Mouse (Mus musculus) layer of hippocampus, adult 2 months (tissue): Measurements from ENCODE around the gene Rex1bd. TPM values are rescaled to one million over a fixed set of nuclear protein-coding genes. Genes with fewer than 3 reads are reported as not detected.
A peak's percentile ranks its signal among the peaks of the same experiment; 100 is the strongest.

ENCODE experiments used
- DNase-seq, 2 experiments: peaks; one replicate each; pipeline ENCODE4 v3.0.0; 2022; ENCODE audit warnings: low spot score in 2 of 2
- H3K27ac ChIP-seq: fragments of 200-600 bp; 2 replicates; pipeline ENCODE4 v1.8.1; 2022
- H3K4me3 ChIP-seq: fragments of 200-600 bp; 2 replicates; pipeline ENCODE4 v1.8.1; 2022; ENCODE audit warnings: mild to moderate bottlenecking
- CTCF ChIP-seq: fragments of 200-600 bp; conservative IDR thresholded peaks from 2 replicates; pipeline ENCODE4 v1.8.1; 2022; ENCODE audit warnings: antibody characterized with exemption, mild to moderate bottlenecking, moderate library complexity
- long read RNA-seq, 2 experiments: library from polyadenylated mRNA; stranded (forward); transcript quantifications; one replicate each; pipeline ENCODE4 v2.0.0; 2021; ENCODE audit warnings: borderline mapping rate in 2 of 2
- total RNA-seq, 2 experiments: library from RNA; stranded (reverse); gene quantifications; 2 replicates each; pipeline ENCODE4 v1.2.3; 2021

The Rex1bd gene
- 10 to 100 TPM; 93.9 to 98.1 TPM for total RNA-seq
- long read RNA-seq, experiment 1, transcript Rex1bd-207 (3 exons, 542 nt), result major isoform, 83 of 133 reads
- long read RNA-seq, experiment 1, transcript Rex1bd-204 (4 exons, 632 nt), result minor isoform, 5 of 133 reads
- long read RNA-seq, experiment 1, transcript Rex1bd-205 (4 exons, 725 nt), result minor isoform, 9 of 133 reads
- long read RNA-seq, experiment 1, transcript Rex1bd-201 (5 exons, 671 nt), result minor isoform, 26 of 133 reads
- long read RNA-seq, experiment 1, partial matches to known transcripts, result 4 of 133 reads
- long read RNA-seq, experiment 1, other reads (novel, unspliced or antisense), result 4 of 133 reads
- long read RNA-seq, experiment 2, transcript Rex1bd-201 (5 exons, 671 nt), result minor isoform, 29 of 172 reads
- long read RNA-seq, experiment 2, transcript Rex1bd-205 (4 exons, 725 nt), result minor isoform, 9 of 172 reads
- long read RNA-seq, experiment 2, transcript Rex1bd-207 (3 exons, 542 nt), result major isoform, 110 of 172 reads
- long read RNA-seq, experiment 2, transcript Rex1bd-204 (4 exons, 632 nt), result minor isoform, 11 of 172 reads
- long read RNA-seq, experiment 2, partial matches to known transcripts, result 6 of 172 reads
- long read RNA-seq, experiment 2, other reads (novel, unspliced or antisense), result 6 of 172 reads

- DNase-seq, result peak; percentile 92 to 94
- H3K27ac ChIP-seq, result peak within 1 kb of the TSS; percentile 99
- TF ChIP-seq CTCF, result peak; percentile 88
- peak within 1 kb of the TSS; percentile 68 for H3K4me3 ChIP-seq
Measured at GRCm38 (mm10) chr8:70506328-70507026, at the start of gene Rex1bd. Rex1bd (minus strand) TSS chr8:70506752.

DNA sequence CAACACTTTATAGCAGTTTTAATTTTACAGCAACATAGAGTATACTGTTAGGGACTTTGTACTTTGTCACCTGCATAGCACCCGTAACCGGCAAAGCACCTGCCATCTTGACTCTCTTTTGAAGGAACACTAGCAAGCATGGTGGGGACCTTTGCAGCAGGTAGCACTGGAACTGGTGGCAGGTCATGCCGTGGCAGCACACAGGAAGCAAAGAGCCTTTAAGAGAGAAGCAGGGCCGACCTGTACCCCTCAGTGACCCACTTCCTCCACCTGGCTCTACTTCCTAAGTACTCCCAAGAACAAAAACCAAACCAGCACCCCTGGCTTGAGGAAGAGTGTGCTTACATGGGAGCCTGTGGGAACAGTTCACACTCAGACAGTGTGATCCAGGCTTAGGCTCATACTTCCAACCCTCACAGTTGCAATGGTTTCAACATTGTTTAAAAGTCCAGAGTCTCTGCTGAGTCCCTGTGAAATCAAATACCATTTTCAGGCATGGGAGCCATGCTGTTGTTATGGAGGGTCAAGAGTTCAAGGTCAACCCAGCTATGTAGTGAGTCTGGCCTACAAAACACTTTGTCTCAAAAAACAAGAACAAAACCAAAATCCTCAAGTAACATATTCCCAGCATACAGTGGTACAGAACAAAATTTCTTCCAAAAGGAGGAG lies 48.7 kb upstream of the Rex1bd start:
- no peak for TF ChIP-seq CTCF
- H3K27ac ChIP-seq, result no peak overlapping the region
- DNase-seq, result no peak
- H3K4me3 ChIP-seq, result no peak overlapping the region

- no peak overlapping the region for H3K4me3 ChIP-seq
- DNase-seq, result no peak
- TF ChIP-seq CTCF, result no peak
- peak overlapping the region; percentile 73 for H3K27ac ChIP-seq
Measured at GRCm38 (mm10) chr8:70553740-70554139, 47.2 kb upstream of the Rex1bd start.

GRCm38 (mm10) chr8:70552836-70553235 lies 46.3 kb upstream of the Rex1bd start:
- H3K27ac ChIP-seq, result peak overlapping the region; percentile 73
- no peak overlapping the region for H3K4me3 ChIP-seq
- no peak for DNase-seq
- no peak for TF ChIP-seq CTCF

GRCm38 (mm10) chr8:70551558-70552161 lies 45.1 kb upstream of the Rex1bd start:
- H3K4me3 ChIP-seq, result no peak overlapping the region; the same call in 1 of the 2 replicates
- no peak for DNase-seq
- no peak for TF ChIP-seq CTCF
- peak overlapping the region; percentile 73 for H3K27ac ChIP-seq

GRCm38 (mm10) chr8:70549412-70550184 lies 43.0 kb upstream of the Rex1bd start:
- no peak overlapping the region for H3K27ac ChIP-seq
- DNase-seq, result no peak
- TF ChIP-seq CTCF, result peak; percentile 45
- H3K4me3 ChIP-seq, result no peak overlapping the region

GRCm38 (mm10) chr8:70547762-70548161 lies 41.2 kb upstream of the Rex1bd start:
- no peak overlapping the region for H3K27ac ChIP-seq
- no peak for DNase-seq
- no peak for TF ChIP-seq CTCF
- H3K4me3 ChIP-seq, result no peak overlapping the region

DNA sequence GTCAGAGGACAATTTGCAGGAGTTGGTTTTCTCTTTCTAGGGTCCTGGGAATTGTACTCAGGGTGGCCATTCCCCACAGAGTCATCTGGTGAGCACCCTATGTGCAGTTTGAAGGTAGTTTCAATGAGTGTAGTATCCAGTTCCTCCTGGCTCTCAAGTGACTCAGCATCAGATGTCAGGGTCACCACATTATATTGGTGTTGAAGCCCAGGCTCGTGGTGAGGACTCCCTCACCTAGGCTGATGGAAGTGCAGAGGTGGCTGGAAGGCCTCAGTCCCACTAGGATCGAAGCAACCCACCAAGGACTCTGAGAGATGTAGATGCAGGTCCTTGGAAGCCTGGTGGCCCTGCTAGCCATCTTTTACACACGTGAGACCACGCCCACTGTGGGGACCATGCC lies 39.9 kb upstream of the Rex1bd start:
- DNase-seq, result no peak
- no peak for TF ChIP-seq CTCF
- Histone ChIP-seq H3K27ac (no peak overlapping the region), H3K4me3 (no peak overlapping the region)

- DNase-seq, result no peak
- Histone ChIP-seq H3K27ac (0 out of 2 replicates have a peak overlapping the region, but pooled peaks have one; percentile 6), H3K4me3 (no peak overlapping the region)
- peak; percentile 77 for TF ChIP-seq CTCF
Measured at GRCm38 (mm10) chr8:70544200-70544687, 37.7 kb upstream of the Rex1bd start.

DNA sequence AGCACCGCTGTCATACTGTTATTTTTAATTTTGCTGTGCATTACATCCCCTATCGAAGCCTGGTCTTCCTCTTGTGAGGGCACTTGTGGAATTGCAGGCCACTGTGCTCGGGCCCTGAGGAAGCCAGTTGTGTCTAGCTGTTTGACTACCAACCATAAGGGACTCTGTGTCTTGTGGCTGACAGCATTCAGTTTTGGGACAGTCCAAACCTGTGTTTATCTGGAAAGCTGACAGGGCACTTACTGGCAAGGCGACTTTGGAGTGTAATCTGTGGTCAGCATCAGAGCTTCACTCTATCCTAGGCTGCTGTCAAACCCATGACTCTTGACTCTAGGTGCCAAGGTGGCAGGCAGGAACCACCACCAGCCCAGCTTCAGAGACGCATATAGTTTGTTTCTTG lies 34.5 kb upstream of the Rex1bd start:
- H3K27ac ChIP-seq, result peak overlapping the region; percentile 96; the same call in 1 of the 2 replicates
- peak; percentile 32 for TF ChIP-seq CTCF
- no peak for DNase-seq
- peak overlapping the region; percentile 99 for H3K4me3 ChIP-seq

DNA sequence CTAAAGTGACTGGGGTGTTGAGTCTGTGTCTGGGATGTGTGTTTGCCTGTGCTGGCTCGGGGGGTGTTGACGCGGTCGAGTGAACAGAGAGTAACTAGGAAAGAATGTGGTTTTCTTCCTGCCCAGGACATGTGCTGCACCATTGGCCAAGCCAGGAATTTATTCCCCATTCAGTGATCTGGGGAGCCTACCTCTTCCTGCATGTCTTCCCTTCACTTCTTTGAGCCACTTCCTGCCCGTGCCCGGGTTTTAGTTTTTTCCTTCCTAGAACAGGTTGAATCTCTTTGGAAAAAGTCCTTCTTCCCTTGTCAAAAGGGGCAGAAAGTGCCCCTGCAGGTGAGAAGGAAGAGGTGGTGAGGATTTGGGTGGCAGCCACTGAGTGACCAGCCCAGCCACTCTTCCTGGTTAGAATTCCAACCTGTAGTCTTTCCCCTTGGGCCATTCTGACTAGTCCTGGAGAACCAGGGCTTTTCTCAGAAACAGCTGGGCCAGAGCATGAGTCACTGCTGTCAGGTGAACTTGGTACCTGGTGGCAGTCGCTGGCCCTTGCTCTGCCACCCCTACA lies 34.0 kb upstream of the Rex1bd start:
- Histone ChIP-seq H3K27ac (peak overlapping the region; percentile 96; the same call in 1 of the 2 replicates), H3K4me3 (peak overlapping the region; percentile 99)
- TF ChIP-seq CTCF, result no peak
- DNase-seq, result no peak
